Mouse (Mus musculus) erythroblast, embryonic 14.5 days (primary cell): ENCODE measurements around the gene Hmgcs2.

Experiments used
- GATA1 ChIP-seq: IDR thresholded peaks from 2 replicates; pipeline ENCODE4 v1.6.1; 2012; ENCODE audit warnings: low read length, inconsistent platforms, mixed read lengths
- TAL1 ChIP-seq: IDR thresholded peaks from 3 replicates; pipeline ENCODE4 v1.6.1; 2012; ENCODE audit warnings: low read length, inconsistent platforms, mixed read lengths

GRCm38 (mm10) chr3:98356026-98356365, 75.8 kb downstream of the Hmgcs2 start:
- TF ChIP-seq GATA1 (no peak), TAL1 (no peak)
